ENCODE assay signal across 9 mouse cellular contexts in genomic region chr14:64591091-64591976, GRCm38 (mm10).
DNase-seq lines count a peak whose midpoint lies in the region; ATAC-seq lines count a peak whose summit lies in the region.
"Had no signal": no experiment of that assay in that cellular context is flagged by ENCODE, and none has a peak within 500 bp of the region (broad histone marks: within the 10 kb centered on the region; RNA-seq: fewer than 3 reads in every experiment).

No protein-coding gene starts in this region.

- H3K4me1 ChIP-seq in neural tube, embryonic 11.5 days (ENCODE audit: control insufficient read depth, insufficient read depth, low read length), result 0 out of 2 replicates have a peak, but pooled peaks cover 3% of the 10 kb centered on the region
- H3K4me1 ChIP-seq in embryonic facial prominence, embryonic 11.5 days (ENCODE audit: control insufficient read depth, insufficient read depth, low read length), result peaks cover 10% of the 10 kb centered on the region; the same call in 1 of the 2 replicates
- H3K4me1 ChIP-seq in hindbrain, embryonic 16.5 days (ENCODE audit: control insufficient read depth, insufficient read depth, low read depth, low read length), result peaks cover 24% of the 10 kb centered on the region
- H3K4me1 ChIP-seq in neural tube, embryonic 15.5 days, result peaks cover 36% of the 10 kb centered on the region

- H3K9ac ChIP-seq in neural tube, embryonic 11.5 days (ENCODE audit: low read length), result peak overlapping the region; percentile 89
- H3K9ac ChIP-seq in embryonic facial prominence, embryonic 11.5 days (replicated peaks; ENCODE audit: low read length), result peak overlapping the region; percentile 41; the same call in 1 of the 2 replicates
- H3K9ac ChIP-seq in hindbrain, embryonic 16.5 days (ENCODE audit: low read depth, low read length), result peak overlapping the region; percentile 88
- peak overlapping the region; percentile 96 for H3K9ac ChIP-seq in neural tube, embryonic 15.5 days (replicated peaks)

- H3K4me2 ChIP-seq in neural tube, embryonic 11.5 days (ENCODE audit: low read depth), result peak overlapping the region; percentile 72
- peak overlapping the region; percentile 25 for H3K4me2 ChIP-seq in embryonic facial prominence, embryonic 11.5 days (ENCODE audit: low read depth, low read length)
- H3K4me2 ChIP-seq in hindbrain, embryonic 16.5 days (ENCODE audit: low read length), result peak overlapping the region; percentile 92
- H3K4me2 ChIP-seq in neural tube, embryonic 15.5 days, result peak overlapping the region; percentile 90

- peaks cover 46% of the 10 kb centered on the region for H3K27me3 ChIP-seq in neural tube, embryonic 11.5 days (ENCODE audit: control insufficient read depth, insufficient read depth, low read length)
- H3K27me3 ChIP-seq in embryonic facial prominence, embryonic 11.5 days (ENCODE audit: control insufficient read depth, insufficient read depth, low read length), result peaks cover 50% of the 10 kb centered on the region
- no peaks in the 10 kb centered on the region for H3K27me3 ChIP-seq in hindbrain, embryonic 16.5 days (replicated peaks; ENCODE audit: control insufficient read depth, insufficient read depth, low read length)
- no peaks in the 10 kb centered on the region for H3K27me3 ChIP-seq in neural tube, embryonic 15.5 days (replicated peaks)

- DNase-seq in neural tube, embryonic 11.5 days (ENCODE audit: low spot score), result peak; percentile 43
- no peak for DNase-seq in neural tube, embryonic 10.5 days (ENCODE audit: extremely low spot score, low spot score)
- DNase-seq in embryonic facial prominence, embryonic 11.5 days (ENCODE audit: low spot score), result no peak
- no peak for DNase-seq in thymus, postnatal 36 days
- DNase-seq in gastrocnemius, postnatal 14 days, result no peak
- DNase-seq: right cerebral cortex, postnatal 14 days had no signal

- WGBS in neural tube, embryonic 11.5 days, result 5% methylated on average over 14 of the region's 14 CpGs
- WGBS in embryonic facial prominence, embryonic 11.5 days, result 7% methylated on average over 14 of the region's 14 CpGs
- WGBS in hindbrain, embryonic 16.5 days, result 5% methylated on average over 14 of the region's 14 CpGs
- WGBS in neural tube, embryonic 15.5 days, result 4% methylated on average over 14 of the region's 14 CpGs

- peak overlapping the region; percentile 62 for H3K4me3 ChIP-seq in neural tube, embryonic 11.5 days (ENCODE audit: low read depth, low read length)
- H3K4me3 ChIP-seq in embryonic facial prominence, embryonic 11.5 days (ENCODE audit: low read depth, low read length), result peak overlapping the region; percentile 33
- H3K4me3 ChIP-seq in hindbrain, embryonic 16.5 days (ENCODE audit: low read length), result peak overlapping the region; percentile 73
- peak overlapping the region; percentile 64 for H3K4me3 ChIP-seq in neural tube, embryonic 15.5 days (replicated peaks)

- peak overlapping the region; percentile 98 for H3K27ac ChIP-seq in neural tube, embryonic 11.5 days (ENCODE audit: low read depth, low read length)
- H3K27ac ChIP-seq in embryonic facial prominence, embryonic 11.5 days (replicated peaks; ENCODE audit: low read depth, low read length), result no peak overlapping the region
- peak overlapping the region; percentile 100 for H3K27ac ChIP-seq in hindbrain, embryonic 16.5 days (ENCODE audit: low read depth, low read length)
- H3K27ac ChIP-seq in neural tube, embryonic 15.5 days (replicated peaks), result peak overlapping the region; percentile 100

- no peaks in the 10 kb centered on the region for H3K9me3 ChIP-seq in neural tube, embryonic 11.5 days (ENCODE audit: control insufficient read depth, low read length)
- H3K9me3 ChIP-seq in embryonic facial prominence, embryonic 11.5 days (replicated peaks; ENCODE audit: control insufficient read depth, low read length), result no peaks in the 10 kb centered on the region
- H3K9me3 ChIP-seq in hindbrain, embryonic 16.5 days (ENCODE audit: control insufficient read depth, low read length), result no peaks in the 10 kb centered on the region
- H3K9me3 ChIP-seq in neural tube, embryonic 15.5 days (replicated peaks), result no peaks in the 10 kb centered on the region

- intact Hi-C loops in gastrocnemius, postnatal 14 days (cut with DNase I; ENCODE audit: low total_unique reads), result no loop called here

- H3K36me3 ChIP-seq in neural tube, embryonic 11.5 days (ENCODE audit: control insufficient read depth, insufficient read depth, low read length), result no peaks in the 10 kb centered on the region
- no peaks in the 10 kb centered on the region for H3K36me3 ChIP-seq in embryonic facial prominence, embryonic 11.5 days (replicated peaks; ENCODE audit: control insufficient read depth, insufficient read depth, low read depth, low read length)
- H3K36me3 ChIP-seq in hindbrain, embryonic 16.5 days (ENCODE audit: control insufficient read depth, insufficient read depth, low read length), result no peaks in the 10 kb centered on the region
- H3K36me3 ChIP-seq in neural tube, embryonic 15.5 days, result no peaks in the 10 kb centered on the region

- no peak for ATAC-seq in neural tube, embryonic 11.5 days (ENCODE audit: insufficient read depth, low FRiP score, low TSS enrichment)
- no peak for ATAC-seq in embryonic facial prominence, embryonic 11.5 days (replicated peaks; ENCODE audit: insufficient number of reproducible peaks, low FRiP score, low TSS enrichment, low read depth)
- no peak for ATAC-seq in hindbrain, embryonic 16.5 days
- ATAC-seq in neural tube, embryonic 15.5 days (ENCODE audit: low FRiP score), result no peak
- ATAC-seq in granulocyte monocyte progenitor cell, adult 5-6 weeks (replicated peaks; ENCODE audit: poor library complexity, severe bottlenecking), result no peak

Comparison
In these comparisons a context has a peak if more than half of its experiments do, and no peak if none do; other contexts are left out.
1. H3K4me2 ChIP-seq: peak in every context shown above with its lines; median percentile 92 in hindbrain, embryonic 16.5 days; 90 in neural tube, embryonic 15.5 days; 72 in neural tube, embryonic 11.5 days; 25 in embryonic facial prominence, embryonic 11.5 days.
2. H3K9ac ChIP-seq: peak in every context shown above with its lines; median percentile 96 in neural tube, embryonic 15.5 days; 89 in neural tube, embryonic 11.5 days; 88 in hindbrain, embryonic 16.5 days; 41 in embryonic facial prominence, embryonic 11.5 days.